Mouse (Mus musculus) brain, embryonic 14.5 days (tissue): ENCODE measurements around the gene Rsl24d1.

Source experiments
- CTCF ChIP-seq: fragments of 200-500 bp; IDR thresholded peaks from 2 replicates; pipeline ENCODE4 v1.5.1; 2012; ENCODE audit warnings: inconsistent platforms, mild to moderate bottlenecking, moderate library complexity, borderline replicate concordance; ENCODE audit not compliant: insufficient read depth, insufficient read length; ENCODE audit errors: extremely low read depth
- POLR2A ChIP-seq: fragments of 200-500 bp; IDR thresholded peaks from 2 replicates; pipeline ENCODE4 v1.6.1; 2012; ENCODE audit warnings: mild to moderate bottlenecking, inconsistent platforms, borderline replicate concordance; ENCODE audit not compliant: poor library complexity, insufficient read depth, insufficient read length, severe bottlenecking; ENCODE audit errors: extremely low read depth

DNA sequence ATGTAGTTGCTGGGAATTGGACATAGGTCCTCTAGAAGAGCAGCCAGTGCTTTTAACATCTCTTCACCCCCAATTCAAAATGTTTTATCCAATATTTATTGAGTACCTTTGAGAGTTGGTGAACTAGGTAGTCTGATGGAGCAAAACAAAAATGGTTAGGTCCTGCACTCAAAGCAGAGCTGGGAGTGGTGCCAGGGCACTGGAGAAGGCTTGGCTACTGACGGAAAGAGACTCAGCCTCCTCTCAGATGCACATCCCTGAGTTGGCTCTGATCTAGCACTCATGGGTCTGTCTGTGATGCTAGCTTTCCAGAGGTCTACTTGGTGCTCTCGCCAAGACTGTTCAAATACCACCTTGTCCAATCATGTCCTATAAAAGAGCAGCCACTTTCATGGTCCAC lies 15.3 kb upstream of the Rsl24d1 start:
- no peak for TF ChIP-seq POLR2A
- TF ChIP-seq CTCF = no peak
